Mouse (Mus musculus) embryonic stem cell, embryonic (primary cell): ENCODE results near the gene Ppm1g.

ENCODE experiments used
- CTCF ChIA-PET, 4 experiments: fragments of 300-600 bp in 2 of 4; fragments of 350-600 bp in 2 of 4; sonication (Branson Sonifier 250); formaldehyde crosslinking; loops; one replicate each; lab custom pipeline; 2022; ENCODE audit warnings: inconsistent platforms in 2 of 4; lab: Charles Lee
- POLR2A ChIA-PET, 4 experiments: fragments of 300-600 bp in 2 of 4; fragments of 350-600 bp in 2 of 4; sonication (Branson Sonifier 250); formaldehyde crosslinking; loops; one replicate each; lab custom pipeline; 2022; ENCODE audit warnings: antibody characterized with exemption in 4 of 4, inconsistent platforms in 1 of 4; lab: Charles Lee

Ppm1g gene

GRCm38 (mm10) chr5:31192045-31192938, 28.2 kb downstream of the Ppm1g start:
- ChIA-PET POLR2A (interaction anchor here (0.6 to 17.1 kb wide), 50 partner anchors 9 to 1593 kb away, joined by 3 to 263 read pairs (median 6); partner anchors contain the start of genes Gm29609 (in 4 of the 4), Gtf3c2 (in 4 of the 4), Zfp513 (in 4 of the 4) and Atraid (in 3 of the 4)), CTCF (interaction anchor here (0.6 to 2.2 kb wide), 15 partner anchors 10 to 277 kb away, joined by 3 to 14 read pairs (median 4); partner anchors contain the start of genes Gm29609 (in 2 of the 4), Gtf3c2 (in 2 of the 4) and Zfp513 (in 1 of the 4))

GRCm38 (mm10) chr5:31190201-31190600, 30.3 kb downstream of the Ppm1g start:
- CTCF ChIA-PET, result interaction anchor here in 3 of 4 experiments (0.5 to 1.6 kb wide), 12 partner anchors 10 to 1547 kb away, joined by 3 to 7 read pairs (median 4); partner anchors contain the start of genes Gm29609 (in 3 of the 3), Gtf3c2 (in 3 of the 3), Zfp513 (in 2 of the 3) and Atraid (in 1 of the 3)
- POLR2A ChIA-PET, result interaction anchor here in 3 of 4 experiments (0.6 to 17.1 kb wide), 16 partner anchors 8 to 283 kb away, joined by 3 to 263 read pairs (median 4); partner anchors contain the start of genes Gm29609 (in 3 of the 3), Gtf3c2 (in 3 of the 3), Zfp513 (in 3 of the 3) and Slc5a6 (in 2 of the 3)

GRCm38 (mm10) chr5:31188223-31188840, 32.2 kb downstream of the Ppm1g start:
- CTCF ChIA-PET, result interaction anchor here in 3 of 4 experiments (0.9 to 1.6 kb wide), 4 partner anchors 136 to 140 kb away, joined by 3 to 7 read pairs (median 5); partner anchors contain the start of genes Atraid (in 1 of the 3) and Slc5a6 (in 1 of the 3)
- POLR2A ChIA-PET, result interaction anchor here in 3 of 4 experiments (0.6 to 5.9 kb wide), 14 partner anchors 9 to 985 kb away, joined by 3 to 48 read pairs (median 4); partner anchors contain the start of genes Zfp513 (in 2 of the 3), Gm29609 (in 1 of the 3) and Gtf3c2 (in 1 of the 3)

- CTCF ChIA-PET, result no interaction called here
- POLR2A ChIA-PET, result interaction anchor here in 3 of 4 experiments (0.7 to 5.9 kb wide), 5 partner anchors 11 to 1089 kb away, joined by 3 to 48 read pairs (median 4); partner anchors contain the start of gene Zfp513 (in 1 of the 3)
Measured at GRCm38 (mm10) chr5:31183678-31184077, 36.8 kb downstream of the Ppm1g start.

GRCm38 (mm10) chr5:31181183-31181770, 39.2 kb downstream of the Ppm1g start:
- ChIA-PET POLR2A (interaction anchor here (0.5 to 3.9 kb wide), 36 partner anchors 10 to 295 kb away, joined by 3 to 263 read pairs (median 13); partner anchors contain the start of genes Eif2b4 (in 4 of the 4), Snx17 (in 4 of the 4), Zfp513 (in 4 of the 4) and Atraid (in 2 of the 4)), CTCF (interaction anchor here in 2 of 4 experiments (2.5 to 2.8 kb wide), 2 partner anchors 9 to 11 kb away, joined by 7 to 14 read pairs; partner anchors contain the start of genes Eif2b4 (in 1 of the 2) and Snx17 (in 1 of the 2))

- POLR2A ChIA-PET, result interaction anchor here (0.6 to 3.9 kb wide), 107 partner anchors 8 to 1681 kb away, joined by 3 to 263 read pairs (median 4); partner anchors contain the start of genes Eif2b4 (in 4 of the 4), Snx17 (in 4 of the 4), Zfp513 (in 4 of the 4) and Agbl5 (in 3 of the 4)
- CTCF ChIA-PET, result interaction anchor here (0.6 to 2.8 kb wide), 13 partner anchors 10 to 272 kb away, joined by 3 to 14 read pairs (median 4); partner anchors contain the start of genes Eif2b4 (in 2 of the 4), Snx17 (in 2 of the 4), Atraid (in 1 of the 4) and Slc5a6 (in 1 of the 4)
Measured at GRCm38 (mm10) chr5:31179766-31180630, 40.5 kb downstream of the Ppm1g start, which contains the start of the genes Gm29609 and Gtf3c2. Gene Gm29609, minus strand, starts transcription at chr5:31179911. Gene Gtf3c2, minus strand, starts transcription at chr5:31180144.

- POLR2A ChIA-PET, result interaction anchor here (0.6 to 3.9 kb wide), 95 partner anchors 8 to 1279 kb away, joined by 3 to 263 read pairs (median 5); partner anchors contain the start of genes Eif2b4 (in 4 of the 4), Snx17 (in 4 of the 4), Zfp513 (in 4 of the 4) and Agbl5 (in 3 of the 4)
- CTCF ChIA-PET, result interaction anchor here (0.6 to 2.8 kb wide), 11 partner anchors 11 to 273 kb away, joined by 3 to 14 read pairs (median 4); partner anchors contain the start of genes Eif2b4 (in 2 of the 4), Snx17 (in 2 of the 4), Atraid (in 1 of the 4) and Slc5a6 (in 1 of the 4)
Measured at GRCm38 (mm10) chr5:31179301-31179765, 41.2 kb downstream of the Ppm1g start.

GRCm38 (mm10) chr5:31168630-31169029, 51.9 kb downstream of the Ppm1g start:
- ChIA-PET POLR2A (interaction anchor here (0.7 to 13.8 kb wide), 14 partner anchors 9 to 120 kb away, joined by 3 to 141 read pairs (median 6); partner anchors contain the start of genes Gm29609 (in 4 of the 4), Gtf3c2 (in 4 of the 4), Mpv17 (in 2 of the 4) and Atraid (in 1 of the 4)), CTCF (interaction anchor here in 3 of 4 experiments (0.6 to 1.3 kb wide), 3 partner anchors 24 to 186 kb away, joined by 4 to 5 read pairs (median 4); partner anchors contain the start of genes Eif2b4 (in 1 of the 3) and Snx17 (in 1 of the 3))

- CTCF ChIA-PET, result no interaction called here
Measured at GRCm38 (mm10) chr5:31164878-31165277, 55.6 kb downstream of the Ppm1g start.

GRCm38 (mm10) chr5:31162462-31162861, 58.0 kb downstream of the Ppm1g start:
- POLR2A ChIA-PET, result interaction anchor here in 3 of 4 experiments (1.0 to 13.8 kb wide), 21 partner anchors 7 to 114 kb away, joined by 3 to 141 read pairs (median 5); partner anchors contain the start of genes Mpv17 (in 3 of the 3), Gm29609 (in 2 of the 3), Gtf3c2 (in 2 of the 3) and Atraid (in 1 of the 3)
- CTCF ChIA-PET, result interaction anchor here in 1 of 4 experiments (0.6 kb wide), 1 partner anchor 264 kb away, joined by 3 read pairs; no protein-coding TSS in a partner anchor

More at GRCm38 (mm10) chr5:31164878-31165277, 55.6 kb downstream of the Ppm1g start:
- POLR2A ChIA-PET, result interaction anchor here in 3 of 4 experiments (1.1 to 13.8 kb wide), 8 partner anchors 9 to 99 kb away, joined by 3 to 141 read pairs (median 4); partner anchors contain the start of genes Mpv17 (in 2 of the 3), Gm29609 (in 1 of the 3), Gtf3c2 (in 1 of the 3) and Ucn (in 1 of the 3)

GRCm38 (mm10) chr5:31154152-31154553, 66.3 kb downstream of the Ppm1g start, which contains the start of gene Mpv17:
Gene Mpv17, minus strand, starts transcription at chr5:31154251.
- POLR2A ChIA-PET, result interaction anchor here (0.7 to 11.5 kb wide), 39 partner anchors 8 to 247 kb away, joined by 3 to 141 read pairs (median 5); partner anchors contain the start of genes Ucn (in 3 of the 4), Cad (in 2 of the 4), Eif2b4 (in 2 of the 4) and Gm29609 (in 2 of the 4)
- CTCF ChIA-PET, result interaction anchor here in 2 of 4 experiments (0.5 to 0.6 kb wide), 3 partner anchors 106 to 239 kb away, joined by 3 to 5 read pairs (median 4); partner anchors contain the start of gene Slc5a6 (in 1 of the 2)

- ChIA-PET CTCF (interaction anchor here in 2 of 4 experiments (0.5 to 0.6 kb wide), 2 partner anchors 105 to 239 kb away, joined by 3 to 4 read pairs; partner anchors contain the start of gene Slc5a6 (in 1 of the 2)), POLR2A (interaction anchor here (0.7 to 11.5 kb wide), 38 partner anchors 9 to 246 kb away, joined by 3 to 141 read pairs (median 4); partner anchors contain the start of genes Ucn (in 3 of the 4), Cad (in 2 of the 4), Eif2b4 (in 2 of the 4) and Gm29609 (in 2 of the 4))
Measured at GRCm38 (mm10) chr5:31153516-31154151, 66.9 kb downstream of the Ppm1g start.
